Mouse (Mus musculus) G1E (cell line): ENCODE results near the gene Ep400.

Experiments used
- CTCF ChIP-seq: IDR thresholded peaks from 2 replicates; pipeline ENCODE4 v1.5.1; 2012; ENCODE audit warnings: low read depth, low read length, inconsistent platforms, mixed read lengths
- POLR2AphosphoS5 ChIP-seq: IDR thresholded peaks from 2 replicates; pipeline ENCODE4 v1.6.1; 2012; ENCODE audit warnings: low read depth, low read length, inconsistent platforms; ENCODE audit not compliant: insufficient replicate concordance
- TAL1 ChIP-seq: conservative IDR thresholded peaks from 2 replicates; pipeline ENCODE4 v1.6.1; 2012; ENCODE audit warnings: low read depth, low read length, inconsistent platforms, mixed read lengths

DNA sequence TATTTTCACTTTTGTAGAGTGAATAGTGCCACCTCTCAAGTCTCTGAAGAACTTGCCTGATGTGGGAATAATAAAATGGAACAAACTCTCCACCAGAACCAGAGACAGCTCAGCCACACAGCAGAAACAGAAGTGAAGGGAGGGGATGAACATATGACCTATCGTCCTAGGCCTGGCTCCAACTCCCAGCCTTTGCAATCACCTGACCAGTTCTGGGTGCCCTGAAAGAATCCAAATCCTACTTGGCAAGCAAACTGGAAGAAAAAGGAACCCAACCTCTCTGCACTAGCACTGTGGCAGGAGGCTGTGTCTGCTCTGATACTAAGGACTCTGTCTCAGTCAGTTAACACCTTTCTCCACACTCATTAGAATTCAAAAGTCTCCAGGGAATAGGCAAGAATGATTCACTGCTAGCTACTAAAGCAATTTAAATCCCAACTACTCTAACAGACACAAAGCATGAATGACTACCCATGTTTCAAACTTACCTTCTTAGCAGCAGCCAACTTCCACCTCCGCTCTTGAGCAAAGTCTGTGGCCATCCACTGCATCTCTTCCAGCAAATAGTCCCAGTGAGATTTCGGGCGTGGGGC, 37.2 kb downstream of the Ep400 start:
- TF ChIP-seq CTCF = no peak
- TF ChIP-seq TAL1 = no peak
- TF ChIP-seq POLR2AphosphoS5 = no peak
